Mouse (Mus musculus) layer of hippocampus, postnatal 36 days (tissue): ENCODE data around the gene Ltbr. TPM values are rescaled to one million over a fixed set of nuclear protein-coding genes. Genes with fewer than 3 reads are reported as not detected.
A peak's percentile ranks its signal among the peaks of the same experiment; 100 is the strongest.

ENCODE experiments used
- DNase-seq, 2 experiments: peaks; one replicate each; pipeline ENCODE4 v3.0.0; 2022
- total RNA-seq, 2 experiments: library from RNA; stranded (reverse); gene quantifications; 2 replicates each; pipeline ENCODE4 v1.2.3; 2021

The Ltbr gene
- total RNA-seq, 2 experiments from 2014 or later = 6.9 to 7.0 TPM

- DNase-seq = no peak
Measured at GRCm38 (mm10) chr6:125344866-125345265, 31.2 kb upstream of the Ltbr start.

- DNase-seq = no peak
Measured at GRCm38 (mm10) chr6:125344084-125344483, 30.4 kb upstream of the Ltbr start.

GRCm38 (mm10) chr6:125342198-125342597 is 28.5 kb upstream of the Ltbr start:
- DNase-seq = no peak

- no peak for DNase-seq
Measured at GRCm38 (mm10) chr6:125340244-125340643, 26.6 kb upstream of the Ltbr start.

- DNase-seq = no peak
Measured at GRCm38 (mm10) chr6:125338791-125339660, 25.3 kb upstream of the Ltbr start.

GRCm38 (mm10) chr6:125334356-125334755 is 20.7 kb upstream of the Ltbr start:
- no peak for DNase-seq

GRCm38 (mm10) chr6:125333112-125333899 is 19.6 kb upstream of the Ltbr start:
- DNase-seq = no peak

GRCm38 (mm10) chr6:125330626-125331326 is 17.1 kb upstream of the Ltbr start:
- DNase-seq = peak; percentile 60 to 74

- DNase-seq = no peak
Measured at GRCm38 (mm10) chr6:125328243-125328642, 14.6 kb upstream of the Ltbr start.

- DNase-seq = no peak
Measured at GRCm38 (mm10) chr6:125325337-125325736, 11.7 kb upstream of the Ltbr start.

- no peak for DNase-seq
Measured at GRCm38 (mm10) chr6:125323547-125323946, 9.9 kb upstream of the Ltbr start.

- no peak for DNase-seq
Measured at GRCm38 (mm10) chr6:125322794-125323193, 9.1 kb upstream of the Ltbr start.

GRCm38 (mm10) chr6:125321114-125321855 is 7.6 kb upstream of the Ltbr start:
- DNase-seq = no peak

GRCm38 (mm10) chr6:125320323-125320722 is 6.6 kb upstream of the Ltbr start, which contains the start of gene Scnn1a:
Gene Scnn1a, plus strand, starts transcription at chr6:125320659.
- no peak for DNase-seq

- DNase-seq = no peak
Measured at GRCm38 (mm10) chr6:125319919-125320296, 6.2 kb upstream of the Ltbr start.

GRCm38 (mm10) chr6:125318981-125319918 is 5.6 kb upstream of the Ltbr start:
- no peak for DNase-seq

- DNase-seq = no peak
Measured at GRCm38 (mm10) chr6:125317077-125317476, 3.4 kb upstream of the Ltbr start.

- no peak for DNase-seq
Measured at GRCm38 (mm10) chr6:125314746-125315145, 1.1 kb upstream of the Ltbr start.

GRCm38 (mm10) chr6:125314231-125314563 is 512 bp upstream of the Ltbr start:
- DNase-seq = no peak

GRCm38 (mm10) chr6:125312581-125313355 is 917 bp downstream of the Ltbr start:
- DNase-seq = no peak
